Mouse (Mus musculus) liver, embryonic 16.5 days (tissue): ENCODE measurements around the gene Oscar. TPM values are rescaled to one million over a fixed set of nuclear protein-coding genes. Genes with fewer than 3 reads are reported as not detected.

Experiments used
- microRNA-seq: library from miRNA; unstranded; fragments of <30 nt; microRNA quantifications from one replicate; pipeline ENCODE4, GENCODE M21; 2016
- polyA plus RNA-seq: library from polyadenylated mRNA; unstranded; fragments of >200 nt; fragmentation: Nextera tagmentation; extraction: Ambion mirVana; gene quantifications from 2 replicates; pipeline ENCODE4 v1.2.1, GENCODE M21; 2015

The Oscar gene
- polyA plus RNA-seq, 1 experiment from 2014 or later: not detected

Small RNA genes within 50 kb of the gene (microRNA-seq; reads per million reads assigned to microRNA genes)
- not detected for gene Gm25100
- 1.7 reads per million for gene Mir3572

Other genes starting within 250 kb of the Oscar start
- not detected in 2 replicates for gene Cacng8, start 225.5 kb downstream of the Oscar start, polyA plus RNA-seq
- 0.41 and 0.58 TPM in 2 replicates for gene Cacng6, start 192.0 kb downstream of the Oscar start, polyA plus RNA-seq
- 0.14 and 0.21 TPM in 2 replicates for gene Tarm1, start 113.5 kb downstream of the Oscar start, polyA plus RNA-seq
- 249 and 272 TPM in 2 replicates for gene Ndufa3, start 1.2 kb upstream of the Oscar start, polyA plus RNA-seq
- gene Tfpt, start 13.8 kb upstream of the Oscar start, polyA plus RNA-seq: 8.1 and 9.0 TPM in 2 replicates
- 36.9 and 41.4 TPM in 2 replicates for gene Prpf31, start 13.8 kb upstream of the Oscar start, polyA plus RNA-seq
- 18.3 and 22.3 TPM in 2 replicates for gene Cnot3, start 29.1 kb upstream of the Oscar start, polyA plus RNA-seq
- 5.7 and 6.0 TPM in 2 replicates for gene Leng1, start 49.7 kb upstream of the Oscar start, polyA plus RNA-seq
- 4.5 and 4.6 TPM in 2 replicates for gene Tmc4, start 61.4 kb upstream of the Oscar start, polyA plus RNA-seq
- gene Tsen34, start 76.7 kb upstream of the Oscar start, polyA plus RNA-seq: 41.1 and 41.9 TPM in 2 replicates
- 19.0 and 22.0 TPM in 2 replicates for gene Mboat7, start 77.4 kb upstream of the Oscar start, polyA plus RNA-seq
- 666 and 772 TPM in 2 replicates for gene Rps9, start 87.8 kb upstream of the Oscar start, polyA plus RNA-seq
- gene Pirb, start 104.2 kb upstream of the Oscar start, polyA plus RNA-seq: 6.0 and 7.4 TPM in 2 replicates
- gene Gm15448, start 209.5 kb upstream of the Oscar start, polyA plus RNA-seq: 0.14 and 0.18 TPM in 2 replicates
- gene Pira2, start 228.9 kb upstream of the Oscar start, polyA plus RNA-seq: 2.1 and 2.3 TPM in 2 replicates